Mouse (Mus musculus): ENCODE data around the gene Lrrk1. TPM values are rescaled to one million over a fixed set of nuclear protein-coding genes. Genes with fewer than 3 reads are reported as not detected.

Lrrk1 gene
- polyA plus RNA-seq, 1 experiment from 2014 or later = 33.0 TPM

- POLR2A ChIA-PET = interaction anchor here (0.6 to 1.6 kb wide), 4 partner anchors 9 to 1679 kb away, joined by 3 to 6 read pairs (median 4); partner anchors contain the start of gene Lrrk1
- CTCF ChIA-PET = interaction anchor here (0.7 to 7.2 kb wide), 12 partner anchors 9 to 321 kb away, joined by 3 to 82 read pairs (median 6); partner anchors contain the start of genes Gm10974 and Lrrk1
- in situ Hi-C loops (cut with MboI; ENCODE audit: low pct_unique_long_range_greater_than_20kb) = no loop called here
These were observed 44.8 kb downstream of the Lrrk1 start for GRCm38 (mm10) chr7:66343307-66343706.

GRCm38 (mm10) chr7:66342831-66343230 lies 45.3 kb downstream of the Lrrk1 start:
- ChIA-PET CTCF (interaction anchor here (0.7 to 7.2 kb wide), 13 partner anchors 9 to 322 kb away, joined by 3 to 82 read pairs (median 7); partner anchors contain the start of genes Gm10974 and Lrrk1), POLR2A (interaction anchor here (0.7 to 1.6 kb wide), 4 partner anchors 21 to 1679 kb away, joined by 3 to 5 read pairs (median 4); partner anchors contain the start of gene Lrrk1)
- no peaks in the 10 kb centered on the region for H3K27me3 ChIP-seq
- in situ Hi-C loops (cut with MboI; ENCODE audit: low pct_unique_long_range_greater_than_20kb) = no loop called here
- no peak for TF ChIP-seq CTCF (IDR thresholded peaks at IDR 0.05)
- no peak for ATAC-seq
- DNase-seq (ENCODE audit: low read depth, low spot score) = no peak

More at GRCm38 (mm10) chr7:66343307-66343706, 44.8 kb downstream of the Lrrk1 start:
- no peak for TF ChIP-seq CTCF (IDR thresholded peaks at IDR 0.05)
- DNase-seq (ENCODE audit: low read depth, low spot score) = no peak
- ATAC-seq = no peak
- no peaks in the 10 kb centered on the region for H3K27me3 ChIP-seq

GRCm38 (mm10) chr7:66342323-66342722 lies 45.8 kb downstream of the Lrrk1 start:
- H3K27me3 ChIP-seq = no peaks in the 10 kb centered on the region
- ATAC-seq (no peak), DNase-seq (ENCODE audit: low read depth, low spot score) (no peak)
- in situ Hi-C loops (cut with MboI; ENCODE audit: low pct_unique_long_range_greater_than_20kb) = no loop called here
- POLR2A ChIA-PET = interaction anchor here (0.7 to 1.6 kb wide), 4 partner anchors 22 to 1680 kb away, joined by 3 to 5 read pairs (median 4); partner anchors contain the start of gene Lrrk1
- peak; percentile 71 for TF ChIP-seq CTCF (IDR thresholded peaks at IDR 0.05)
- CTCF ChIA-PET = interaction anchor here (0.7 to 7.2 kb wide), 14 partner anchors 8 to 322 kb away, joined by 3 to 82 read pairs (median 3); partner anchors contain the start of genes Gm10974 and Lrrk1

GRCm38 (mm10) chr7:66340044-66340443 lies 48.1 kb downstream of the Lrrk1 start:
- no peak for DNase-seq (ENCODE audit: low read depth, low spot score)
- in situ Hi-C loops (cut with MboI; ENCODE audit: low pct_unique_long_range_greater_than_20kb) = no loop called here
- ChIA-PET CTCF (interaction anchor here (1.0 to 7.2 kb wide), 5 partner anchors 27 to 47 kb away, joined by 3 to 82 read pairs (median 5); partner anchors contain the start of gene Lrrk1), POLR2A (interaction anchor here (0.6 to 2.5 kb wide), 4 partner anchors 25 to 236 kb away, joined by 3 to 10 read pairs (median 4); partner anchors contain the start of gene Lrrk1)
- H3K27me3 ChIP-seq = no peaks in the 10 kb centered on the region
- TF ChIP-seq CTCF (IDR thresholded peaks at IDR 0.05) = no peak
- ATAC-seq = no peak

GRCm38 (mm10) chr7:66339625-66340024 lies 48.5 kb downstream of the Lrrk1 start:
- CTCF ChIA-PET = interaction anchor here (1.0 to 7.2 kb wide), 4 partner anchors 29 to 47 kb away, joined by 4 to 82 read pairs (median 12); partner anchors contain the start of gene Lrrk1

GRCm38 (mm10) chr7:66336955-66337354 lies 51.2 kb downstream of the Lrrk1 start:
- ATAC-seq (no peak), DNase-seq (ENCODE audit: low read depth, low spot score) (no peak)
- in situ Hi-C loops (cut with MboI; ENCODE audit: low pct_unique_long_range_greater_than_20kb) = no loop called here
- CTCF ChIA-PET = interaction anchor here (4.2 kb wide), 1 partner anchor 27 kb away, joined by 20 read pairs; no protein-coding TSS in a partner anchor
- H3K27me3 ChIP-seq = no peaks in the 10 kb centered on the region
- POLR2A ChIA-PET = no interaction called here
- TF ChIP-seq CTCF (IDR thresholded peaks at IDR 0.05) = no peak

More at GRCm38 (mm10) chr7:66339625-66340024, 48.5 kb downstream of the Lrrk1 start:
- DNase-seq (ENCODE audit: low read depth, low spot score) (no peak), ATAC-seq (peak; percentile 55)
- POLR2A ChIA-PET = interaction anchor here (0.6 to 2.5 kb wide), 2 partner anchors 49 to 236 kb away, joined by 3 to 10 read pairs; partner anchors contain the start of gene Lrrk1
- TF ChIP-seq CTCF (IDR thresholded peaks at IDR 0.05) = no peak
- in situ Hi-C loops (cut with MboI; ENCODE audit: low pct_unique_long_range_greater_than_20kb) = no loop called here
- H3K27me3 ChIP-seq = no peaks in the 10 kb centered on the region

GRCm38 (mm10) chr7:66333906-66334500 lies 54.1 kb downstream of the Lrrk1 start:
- in situ Hi-C loops (cut with MboI; ENCODE audit: low pct_unique_long_range_greater_than_20kb) = no loop called here
- H3K27me3 ChIP-seq = no peaks in the 10 kb centered on the region
- no peak for ATAC-seq
- POLR2A ChIA-PET = interaction anchor here (0.6 kb wide), 1 partner anchor 219 kb away, joined by 3 read pairs; no protein-coding TSS in a partner anchor
- no peak for DNase-seq (ENCODE audit: low read depth, low spot score)
- no peak for TF ChIP-seq CTCF (IDR thresholded peaks at IDR 0.05)
- CTCF ChIA-PET = no interaction called here

- ATAC-seq = no peak
- ChIA-PET POLR2A (no interaction called here), CTCF (interaction anchor here (1.2 to 1.5 kb wide), 2 partner anchors 10 kb away, joined by 3 to 7 read pairs; no protein-coding TSS in a partner anchor)
- H3K27me3 ChIP-seq = no peaks in the 10 kb centered on the region
- no peak for TF ChIP-seq CTCF (IDR thresholded peaks at IDR 0.05)
- in situ Hi-C loops (cut with MboI; ENCODE audit: low pct_unique_long_range_greater_than_20kb) = no loop called here
- no peak for DNase-seq (ENCODE audit: low read depth, low spot score)
These were observed 55.8 kb downstream of the Lrrk1 start for GRCm38 (mm10) chr7:66332340-66332739.

GRCm38 (mm10) chr7:66330610-66331009 lies 57.5 kb downstream of the Lrrk1 start:
- POLR2A ChIA-PET = no interaction called here
- DNase-seq (ENCODE audit: low read depth, low spot score) = no peak
- no peaks in the 10 kb centered on the region for H3K27me3 ChIP-seq
- CTCF ChIA-PET = no interaction called here
- in situ Hi-C loops (cut with MboI; ENCODE audit: low pct_unique_long_range_greater_than_20kb) = no loop called here
- TF ChIP-seq CTCF (IDR thresholded peaks at IDR 0.05) = no peak
- ATAC-seq = no peak

- in situ Hi-C loops (cut with MboI; ENCODE audit: low pct_unique_long_range_greater_than_20kb) = no loop called here
- CTCF ChIA-PET = no interaction called here
- TF ChIP-seq CTCF (IDR thresholded peaks at IDR 0.05) = no peak
These were observed 60.6 kb downstream of the Lrrk1 start for GRCm38 (mm10) chr7:66327516-66327915.

More at GRCm38 (mm10) chr7:66327516-66327915, 60.6 kb downstream of the Lrrk1 start:
- POLR2A ChIA-PET = no interaction called here
- no peaks in the 10 kb centered on the region for H3K27me3 ChIP-seq
- ATAC-seq (no peak), DNase-seq (ENCODE audit: low read depth, low spot score) (no peak)

All from Patski (cell line).